Mouse (Mus musculus) kidney, embryonic 15.5 days (tissue): ENCODE results near the gene Tex35. TPM values are rescaled to one million over a fixed set of nuclear protein-coding genes. Genes with fewer than 3 reads are reported as not detected.

Source experiments
- ATAC-seq: fragments of 200-750 bp; cut with Nextera tagmentation; replicated peaks from 2 replicates; pipeline ENCODE4 v1.8.0; 2017; ENCODE audit warnings: moderate TSS enrichment; ENCODE audit not compliant: low FRiP score
- H3K27ac ChIP-seq: fragments of 300-500 bp; sonication (generic); 2 replicates; pipeline ENCODE4 v1.5.1; 2015; ENCODE audit warnings: mild to moderate bottlenecking, inconsistent platforms
- H3K27me3 ChIP-seq: fragments of 300-500 bp; sonication (generic); 2 replicates; pipeline ENCODE4 v1.6.1; 2015; ENCODE audit warnings: inconsistent platforms
- H3K36me3 ChIP-seq: fragments of 300-500 bp; sonication (generic); 2 replicates; pipeline ENCODE4 v1.6.1; 2015; ENCODE audit warnings: inconsistent platforms
- H3K4me1 ChIP-seq: fragments of 300-500 bp; sonication (generic); 2 replicates; pipeline ENCODE4 v1.6.1; 2015; ENCODE audit warnings: inconsistent platforms
- H3K4me2 ChIP-seq: fragments of 300-500 bp; sonication (generic); 2 replicates; pipeline ENCODE4 v1.6.1; 2015; ENCODE audit warnings: moderate library complexity, mild to moderate bottlenecking, inconsistent platforms
- H3K4me3 ChIP-seq: fragments of 300-500 bp; sonication (generic); replicated peaks from 2 replicates; pipeline ENCODE4 v1.5.1; 2015; ENCODE audit warnings: mild to moderate bottlenecking, inconsistent platforms
- H3K9ac ChIP-seq: fragments of 300-500 bp; sonication (generic); 2 replicates; pipeline ENCODE4 v1.6.1; 2015; ENCODE audit warnings: mild to moderate bottlenecking, inconsistent platforms
- H3K9me3 ChIP-seq: fragments of 300-500 bp; sonication (generic); replicated peaks from 2 replicates; pipeline ENCODE4 v1.6.1; 2016; ENCODE audit warnings: inconsistent platforms
- WGBS: fragments of 180-500 bp; shearing (Covaris S2); methylation state at CpG from one replicate; pipeline ENCODE4 v1.1.7; 2015; ENCODE audit warnings: mixed read lengths; 5-methylcytosine and 5-hydroxymethylcytosine counted together
- polyA plus RNA-seq: library from polyadenylated mRNA; unstranded; fragments of >200 nt; fragmentation: Nextera tagmentation; extraction: Ambion mirVana; gene quantifications from 2 replicates; pipeline ENCODE4 v1.2.1, GENCODE M21; 2015

The Tex35 gene
- polyA plus RNA-seq, 1 experiment from 2014 or later, result not detected

DNA sequence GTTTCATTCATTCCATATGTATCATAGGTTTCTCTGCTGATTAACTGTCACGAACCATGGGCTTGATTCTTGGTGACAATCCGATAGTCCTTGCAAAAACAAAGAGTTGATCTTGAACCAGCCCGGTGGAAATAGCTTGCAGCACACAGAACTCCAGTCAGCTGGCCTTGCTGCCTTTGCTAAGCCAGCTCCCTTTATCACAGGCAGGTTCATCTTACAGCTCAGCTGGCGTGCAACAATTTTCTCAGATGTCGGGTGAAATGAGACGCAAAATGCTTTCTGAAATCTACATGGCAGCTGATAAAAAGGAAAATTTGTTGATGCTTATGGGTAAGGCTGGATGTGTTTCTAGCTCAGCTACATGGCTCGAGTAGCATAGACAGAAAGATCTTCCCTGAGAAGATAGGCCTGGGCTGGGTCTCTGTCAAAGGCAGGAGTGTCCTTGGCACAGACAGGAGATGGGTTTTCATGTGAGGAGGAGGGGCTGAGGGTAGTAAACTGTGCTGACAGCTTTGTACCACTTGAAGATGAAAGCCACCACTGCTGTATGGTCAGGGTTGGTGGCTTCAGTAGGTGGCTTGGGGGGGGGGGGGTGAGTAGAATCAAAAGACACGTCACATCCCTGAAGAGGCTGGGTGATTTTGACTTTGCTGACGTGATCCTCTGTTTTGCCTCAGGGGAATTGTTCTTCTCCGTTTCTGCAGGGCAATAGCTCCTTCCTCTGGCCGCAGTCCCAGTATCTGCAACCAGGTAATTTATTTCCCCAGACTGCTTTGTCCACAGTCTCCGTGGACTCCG lies 45.0 kb downstream of the Tex35 start:
- no peak overlapping the region for H3K27ac ChIP-seq
- H3K9ac ChIP-seq, result no peak overlapping the region
- no peaks in the 10 kb centered on the region for H3K36me3 ChIP-seq
- ATAC-seq, result peak; percentile 66; the same call in 1 of the 2 replicates
- H3K27me3 ChIP-seq, result no peaks in the 10 kb centered on the region
- H3K4me2 ChIP-seq, result no peak overlapping the region
- 34% methylated on average over 13 of the region's 13 CpGs for WGBS
- no peaks in the 10 kb centered on the region for H3K9me3 ChIP-seq
- H3K4me3 ChIP-seq, result no peak overlapping the region
- no peaks in the 10 kb centered on the region for H3K4me1 ChIP-seq

DNA sequence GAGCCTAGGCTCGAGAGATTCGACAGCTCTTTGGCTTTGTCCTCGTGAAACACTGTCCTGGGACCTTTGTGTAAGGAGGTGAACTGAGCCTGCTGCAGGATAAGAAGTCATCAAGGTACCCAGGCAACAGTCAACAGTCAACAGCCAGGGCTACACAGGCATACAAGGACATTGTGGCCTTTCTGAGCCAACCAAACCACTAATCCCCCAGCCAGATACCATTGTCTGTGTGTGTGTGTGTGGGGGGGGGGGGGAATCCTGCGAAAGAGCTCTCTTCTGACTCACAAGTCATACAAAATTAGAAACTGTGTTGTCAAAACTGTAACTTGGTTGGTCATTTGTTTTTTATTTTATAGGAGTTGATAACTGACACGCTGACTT lies 46.0 kb downstream of the Tex35 start:
- Histone ChIP-seq H3K4me2 (no peak overlapping the region), H3K4me3 (no peak overlapping the region), H3K27me3 (no peaks in the 10 kb centered on the region), H3K9me3 (no peaks in the 10 kb centered on the region), H3K4me1 (no peaks in the 10 kb centered on the region), H3K36me3 (no peaks in the 10 kb centered on the region), H3K9ac (no peak overlapping the region), H3K27ac (no peak overlapping the region)
- no peak for ATAC-seq
- WGBS, result 88% methylated on average over 5 of the region's 5 CpGs

DNA sequence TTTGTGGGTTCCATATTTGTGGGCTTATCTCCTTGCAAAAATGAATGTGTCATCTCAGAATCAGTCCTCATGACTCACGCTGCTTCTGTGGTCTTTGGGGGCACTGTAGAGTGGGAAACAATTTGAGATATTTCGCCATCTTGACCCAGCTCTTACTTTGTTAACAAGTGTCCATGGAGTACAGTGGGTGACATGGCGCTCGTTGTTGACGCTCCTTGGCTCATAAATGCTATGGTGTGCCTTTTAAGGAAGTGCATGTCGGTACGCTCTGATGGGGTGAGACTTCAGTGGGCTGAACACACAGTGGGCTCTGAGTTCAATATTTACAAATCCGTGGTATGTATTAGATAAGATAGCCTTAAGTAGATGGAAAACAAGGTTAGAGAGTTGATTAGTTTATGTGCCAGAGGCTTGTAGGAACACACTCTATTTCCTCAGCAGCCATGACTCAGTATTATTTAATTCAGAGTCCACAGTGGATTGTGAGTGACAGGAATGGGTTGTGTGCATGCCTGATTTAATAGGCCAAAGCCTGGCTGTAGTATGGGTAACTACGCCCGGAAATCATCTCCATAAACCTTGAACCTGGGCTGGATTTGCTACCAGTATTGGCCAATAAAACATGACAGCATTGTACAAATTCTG lies 46.6 kb downstream of the Tex35 start:
- no peaks in the 10 kb centered on the region for H3K9me3 ChIP-seq
- no peak overlapping the region for H3K27ac ChIP-seq
- ATAC-seq, result no peak
- no peak overlapping the region for H3K9ac ChIP-seq
- H3K4me3 ChIP-seq, result no peak overlapping the region
- no peaks in the 10 kb centered on the region for H3K27me3 ChIP-seq
- H3K36me3 ChIP-seq, result no peaks in the 10 kb centered on the region
- 92% methylated on average over 10 of the region's 10 CpGs for WGBS
- H3K4me2 ChIP-seq, result no peak overlapping the region
- H3K4me1 ChIP-seq, result no peaks in the 10 kb centered on the region

DNA sequence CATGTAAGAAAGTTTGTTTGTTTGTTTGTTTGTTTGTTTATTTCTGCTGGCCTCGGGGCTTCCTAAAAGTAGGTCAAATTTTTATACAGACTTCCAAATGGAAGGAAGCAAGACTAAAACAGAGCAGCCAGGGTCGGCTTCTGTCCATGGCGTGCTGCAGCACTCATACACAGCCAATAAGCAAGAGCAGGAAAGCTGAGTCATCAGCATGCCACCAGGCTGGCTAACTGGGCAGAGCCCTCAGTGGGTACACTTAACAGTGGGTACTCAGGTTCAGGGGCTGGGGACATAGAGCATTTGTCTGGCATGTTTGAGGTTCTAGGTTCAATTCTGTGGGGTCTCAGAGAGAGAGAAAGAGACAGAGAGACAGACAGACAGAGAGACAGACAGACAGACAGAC lies 47.3 kb downstream of the Tex35 start:
- Histone ChIP-seq H3K9ac (no peak overlapping the region), H3K4me2 (no peak overlapping the region), H3K36me3 (no peaks in the 10 kb centered on the region), H3K4me1 (no peaks in the 10 kb centered on the region), H3K27me3 (no peaks in the 10 kb centered on the region), H3K4me3 (no peak overlapping the region), H3K9me3 (no peaks in the 10 kb centered on the region), H3K27ac (no peak overlapping the region)
- ATAC-seq, result no peak
- WGBS, result 77% methylated on average over 3 of the region's 3 CpGs

DNA sequence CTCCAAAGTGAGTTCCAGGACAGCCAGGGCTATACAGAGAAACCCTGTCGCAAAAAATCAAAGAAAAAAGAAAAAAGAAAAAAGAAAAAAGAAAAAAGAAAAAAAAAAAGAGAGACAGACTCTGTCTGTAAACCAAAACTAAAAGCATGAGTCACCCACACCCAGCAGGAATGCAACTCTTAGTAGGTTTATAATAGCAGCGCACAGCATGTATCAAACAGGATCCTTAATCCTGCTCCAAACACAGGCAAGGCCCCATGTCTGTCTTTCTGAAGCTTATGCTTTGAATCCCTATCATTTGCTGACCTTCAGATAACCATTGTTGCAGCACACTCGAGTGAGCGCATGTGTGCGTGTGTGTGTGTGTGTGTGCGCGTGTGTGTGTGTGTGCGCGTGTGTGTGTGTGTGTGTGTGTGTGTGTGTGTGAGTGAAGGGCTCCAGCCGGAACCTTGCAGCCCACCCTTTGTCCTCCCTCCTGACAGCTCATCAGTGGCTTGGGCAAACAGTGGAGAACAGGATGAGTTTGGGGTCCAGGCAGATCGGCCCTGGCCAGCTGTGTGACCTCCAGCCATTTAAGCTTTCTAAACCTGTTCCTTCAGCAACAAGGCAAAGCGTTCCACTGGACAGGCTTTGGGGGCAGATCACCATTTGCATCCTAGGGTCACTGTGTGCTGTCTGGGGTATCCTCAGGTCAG lies 47.9 kb downstream of the Tex35 start:
- Histone ChIP-seq H3K27ac (no peak overlapping the region), H3K4me3 (no peak overlapping the region), H3K9ac (no peak overlapping the region), H3K27me3 (no peaks in the 10 kb centered on the region), H3K4me2 (no peak overlapping the region), H3K4me1 (peaks cover 4% of the 10 kb centered on the region), H3K9me3 (no peaks in the 10 kb centered on the region), H3K36me3 (no peaks in the 10 kb centered on the region)
- WGBS, result 78% methylated on average over 12 of the region's 12 CpGs
- ATAC-seq, result no peak

DNA sequence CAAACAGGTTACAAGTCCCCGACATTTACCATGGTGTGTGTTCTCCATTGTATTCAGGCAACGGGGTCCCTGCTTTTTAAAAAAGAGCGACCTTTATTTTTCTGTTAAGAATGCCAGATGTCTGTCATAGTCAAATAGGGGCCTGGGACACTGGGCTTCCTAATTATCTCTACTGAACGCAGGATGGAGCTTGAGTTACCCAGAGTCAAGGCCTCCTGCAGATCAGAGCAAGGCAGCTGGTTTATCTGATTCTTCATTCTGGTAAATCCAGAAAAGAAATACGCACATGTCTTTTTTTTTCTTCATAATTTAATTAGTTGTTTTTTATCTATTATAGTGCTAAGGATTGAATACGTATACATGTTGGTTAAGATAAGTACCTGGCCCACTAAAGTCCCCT lies 52.6 kb downstream of the Tex35 start:
- no peaks in the 10 kb centered on the region for H3K27me3 ChIP-seq
- H3K4me1 ChIP-seq, result peaks cover 9% of the 10 kb centered on the region
- H3K4me2 ChIP-seq, result no peak overlapping the region
- H3K27ac ChIP-seq, result no peak overlapping the region
- no peak overlapping the region for H3K9ac ChIP-seq
- ATAC-seq, result no peak
- 73% methylated on average over 6 of the region's 6 CpGs for WGBS
- H3K4me3 ChIP-seq, result no peak overlapping the region
- no peaks in the 10 kb centered on the region for H3K36me3 ChIP-seq
- H3K9me3 ChIP-seq, result no peaks in the 10 kb centered on the region

DNA sequence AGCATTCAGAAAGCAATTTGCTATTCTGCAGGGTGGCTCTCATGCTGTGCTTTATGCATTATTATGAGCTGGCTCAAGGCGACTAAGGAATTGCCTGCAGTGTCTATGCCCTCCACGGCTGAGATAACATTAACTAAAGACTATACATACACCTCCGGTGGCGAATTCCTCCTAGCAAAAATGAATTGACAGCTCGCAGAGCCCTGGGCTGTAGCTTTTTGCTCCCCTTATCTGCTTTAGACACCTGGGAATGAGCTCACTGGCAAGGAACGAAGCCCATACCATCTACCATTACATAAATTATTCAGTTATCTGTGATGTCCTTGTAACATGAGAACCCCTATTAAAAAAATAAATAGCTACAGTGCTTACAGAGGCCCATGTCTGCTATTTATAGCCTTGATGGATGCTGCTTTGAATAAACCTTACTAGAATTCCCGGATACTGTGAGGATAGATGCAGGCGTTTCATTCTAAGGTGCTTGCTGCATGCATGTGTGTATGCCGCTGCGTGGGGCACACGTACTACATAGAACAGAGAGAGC lies 53.1 kb downstream of the Tex35 start:
- Histone ChIP-seq H3K9ac (no peak overlapping the region), H3K4me3 (no peak overlapping the region), H3K27me3 (no peaks in the 10 kb centered on the region), H3K27ac (peak overlapping the region; percentile 2), H3K4me2 (peak overlapping the region; percentile 28; the same call in 1 of the 2 replicates), H3K4me1 (peaks cover 9% of the 10 kb centered on the region), H3K36me3 (no peaks in the 10 kb centered on the region), H3K9me3 (no peaks in the 10 kb centered on the region)
- peak; percentile 59; the same call in 1 of the 2 replicates for ATAC-seq
- whole genome bisulfite sequencing, result 35% methylated on average over 11 of the region's 11 CpGs

DNA sequence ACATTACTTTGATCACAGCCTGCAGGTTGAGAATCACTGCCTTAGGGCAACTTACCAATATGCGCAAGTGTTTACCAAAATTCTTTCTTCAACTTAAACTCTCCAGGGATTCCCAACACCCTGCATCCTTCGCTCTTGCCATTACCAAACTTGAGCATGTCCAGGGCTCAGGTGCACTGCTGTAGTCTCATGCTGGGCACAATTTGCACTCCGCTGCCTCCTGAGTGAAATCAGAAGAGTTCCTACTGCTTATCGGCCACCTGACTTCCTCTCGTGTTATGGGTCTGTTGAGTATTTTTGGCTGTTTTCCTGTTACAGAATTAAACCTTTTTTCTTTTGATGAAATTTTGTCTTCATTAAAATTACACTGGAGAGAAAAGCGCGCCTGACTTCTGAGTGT lies 53.8 kb downstream of the Tex35 start:
- Histone ChIP-seq H3K4me3 (no peak overlapping the region), H3K27me3 (no peaks in the 10 kb centered on the region), H3K36me3 (no peaks in the 10 kb centered on the region), H3K27ac (no peak overlapping the region), H3K9ac (no peak overlapping the region), H3K4me2 (no peak overlapping the region), H3K9me3 (no peaks in the 10 kb centered on the region), H3K4me1 (peaks cover 9% of the 10 kb centered on the region)
- WGBS, result 75% methylated on average over 7 of the region's 7 CpGs
- no peak for ATAC-seq

DNA sequence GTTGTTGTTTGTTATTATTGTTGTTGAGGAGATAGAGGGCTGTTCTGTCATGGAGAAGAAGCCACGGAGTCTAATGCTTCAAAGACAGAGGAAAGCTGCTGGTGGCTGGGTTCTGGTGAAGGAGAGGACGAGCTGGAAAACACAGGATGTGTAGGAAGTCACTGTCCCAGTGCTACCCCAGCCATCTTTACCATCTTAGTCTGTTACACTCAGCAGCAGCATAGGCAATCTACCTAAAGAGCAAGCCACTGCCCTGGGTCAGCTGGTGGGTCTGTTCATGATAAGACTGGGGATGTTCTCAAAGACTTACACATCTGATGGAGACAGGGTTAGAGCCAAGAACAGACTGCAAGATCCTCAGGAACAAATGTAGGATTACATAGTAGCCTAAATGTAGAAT lies 58.6 kb downstream of the Tex35 start:
- Histone ChIP-seq H3K36me3 (no peaks in the 10 kb centered on the region), H3K4me3 (no peak overlapping the region), H3K4me1 (peaks cover 19% of the 10 kb centered on the region), H3K9me3 (no peaks in the 10 kb centered on the region), H3K27me3 (no peaks in the 10 kb centered on the region), H3K27ac (no peak overlapping the region), H3K4me2 (no peak overlapping the region), H3K9ac (no peak overlapping the region)
- WGBS, result 82% methylated on average over 2 of the region's 2 CpGs
- no peak for ATAC-seq

Other genes with a start within 250 kb of the Tex35 start
- gene Ralgps2, start 169.1 kb downstream of the Tex35 start, polyA plus RNA-seq, result 66.0 and 67.9 TPM in 2 replicates